Mouse (Mus musculus) MEL (cell line): ENCODE data around the gene Wdr90. TPM values are rescaled to one million over a fixed set of nuclear protein-coding genes. Genes with fewer than 3 reads are reported as not detected.
A peak's percentile ranks its signal among the peaks of the same experiment; 100 is the strongest.

Experiments used
- DNase-seq: peaks from one replicate; pipeline ENCODE4 v3.0.0; 2011; ENCODE audit warnings: low read depth, low spot score
- H3K27ac ChIP-seq: 2 replicates; pipeline ENCODE4 v1.5.1; 2012; ENCODE audit warnings: low read depth, mild to moderate bottlenecking, control low read depth, low read length, moderate library complexity; ENCODE audit not compliant: control insufficient read depth
- H3K27me3 ChIP-seq, 2 experiments: fragments of 150-350 bp in 1 of 2; sonication (generic) in 1 of 2; 2 replicates each; pipeline ENCODE4 v1.6.1; 2012; ENCODE audit warnings: low read length in 2 of 2, mild to moderate bottlenecking in 2 of 2, improper control_type of control experiment in 1 of 2, moderate library complexity in 1 of 2; ENCODE audit not compliant: insufficient read depth in 2 of 2, control insufficient read depth in 1 of 2
- H3K36me3 ChIP-seq, 2 experiments: 2 replicates each; pipeline ENCODE4 v1.6.1; 2012 to 2014; ENCODE audit warnings: low read length in 2 of 2, improper control_type of control experiment in 1 of 2, inconsistent platforms in 1 of 2, mild to moderate bottlenecking in 1 of 2; ENCODE audit not compliant: insufficient read depth in 2 of 2, control insufficient read depth in 1 of 2
- H3K4me1 ChIP-seq, 2 experiments: fragments of 150-350 bp in 1 of 2; sonication (generic) in 1 of 2; 2 replicates each; pipeline ENCODE4 v1.6.1; 2012; ENCODE audit warnings: low read length in 2 of 2, improper control_type of control experiment in 1 of 2, mild to moderate bottlenecking in 1 of 2; ENCODE audit not compliant: insufficient read depth in 2 of 2, control insufficient read depth in 1 of 2
- H3K4me3 ChIP-seq, 2 experiments: fragments of 150-350 bp in 1 of 2; sonication (generic) in 1 of 2; 2 replicates each; pipeline ENCODE4 v1.5.1; 2012; ENCODE audit warnings: low read depth in 2 of 2, low read length in 2 of 2, mild to moderate bottlenecking in 2 of 2, moderate library complexity in 2 of 2, control low read depth in 1 of 2, improper control_type of control experiment in 1 of 2; ENCODE audit not compliant: control insufficient read depth in 1 of 2, insufficient read depth in 1 of 2
- H3K79me2 ChIP-seq: 2 replicates; pipeline ENCODE4 v1.6.1; 2012; ENCODE audit warnings: mild to moderate bottlenecking, low read length, moderate library complexity; ENCODE audit not compliant: control insufficient read depth, poor library complexity, insufficient read depth
- H3K9ac ChIP-seq: 2 replicates; pipeline ENCODE4 v1.6.1; 2012; ENCODE audit warnings: low read depth, mild to moderate bottlenecking, control low read depth, low read length, moderate library complexity; ENCODE audit not compliant: control insufficient read depth, poor library complexity, severe bottlenecking
- H3K9me3 ChIP-seq: fragments of 150-350 bp; sonication (generic); replicated peaks from 2 replicates; pipeline ENCODE4 v1.6.1; 2012; ENCODE audit warnings: mild to moderate bottlenecking, low read length, improper control_type of control experiment, moderate library complexity; ENCODE audit not compliant: insufficient read depth
- CHD1 ChIP-seq: IDR thresholded peaks from 2 replicates; pipeline ENCODE4 v1.6.1; 2012; ENCODE audit warnings: low read depth, mild to moderate bottlenecking, inconsistent platforms, low read length, improper control_type of control experiment
- CHD2 ChIP-seq: IDR thresholded peaks from 2 replicates; pipeline ENCODE4 v1.6.1; 2011; ENCODE audit warnings: low read length, improper control_type of control experiment
- CTCF ChIP-seq, 3 experiments: IDR thresholded peaks in 2 of 3; conservative IDR thresholded peaks in 1 of 3; 2 replicates each; pipeline ENCODE4 v1.5.1; 2011 to 2012; ENCODE audit warnings: low read length in 3 of 3, low read depth in 2 of 3, mild to moderate bottlenecking in 2 of 3, improper control_type of control experiment in 1 of 3, inconsistent platforms in 1 of 3, mixed read lengths in 1 of 3, moderate library complexity in 1 of 3; ENCODE audit not compliant: control insufficient read depth in 1 of 3, insufficient read depth in 1 of 3, poor library complexity in 1 of 3, severe bottlenecking in 1 of 3
- ELF1 ChIP-seq: IDR thresholded peaks from 2 replicates; pipeline ENCODE4 v1.6.1; 2014; ENCODE audit warnings: low read depth, mild to moderate bottlenecking, inconsistent platforms, low read length, improper control_type of control experiment, moderate library complexity
- HCFC1 ChIP-seq: IDR thresholded peaks from 2 replicates; pipeline ENCODE4 v1.6.1; 2012; ENCODE audit warnings: low read depth, mild to moderate bottlenecking, inconsistent platforms, low read length, improper control_type of control experiment, moderate library complexity
- KAT2A ChIP-seq: conservative IDR thresholded peaks from 2 replicates; pipeline ENCODE4 v1.6.1; 2012; ENCODE audit warnings: low read depth, low read length, improper control_type of control experiment, inconsistent platforms
- MAZ ChIP-seq: IDR thresholded peaks from 2 replicates; pipeline ENCODE4 v1.6.1; 2012; ENCODE audit warnings: low read depth, mild to moderate bottlenecking, inconsistent platforms, low read length, improper control_type of control experiment
- MXI1 ChIP-seq: IDR thresholded peaks from 2 replicates; pipeline ENCODE4 v1.6.1; 2011; ENCODE audit warnings: mild to moderate bottlenecking, low read depth, low read length, improper control_type of control experiment
- NELFE ChIP-seq: IDR thresholded peaks from 2 replicates; pipeline ENCODE4 v1.6.1; 2011; ENCODE audit warnings: low read depth, low read length, improper control_type of control experiment
- POLR2A ChIP-seq, 2 experiments: IDR thresholded peaks; 2 replicates each; pipeline ENCODE4 v1.6.1; 2011 to 2012; ENCODE audit warnings: low read length in 2 of 2, mild to moderate bottlenecking in 2 of 2, control low read depth in 1 of 2, improper control_type of control experiment in 1 of 2, low read depth in 1 of 2, moderate library complexity in 1 of 2; ENCODE audit not compliant: control insufficient read depth in 1 of 2, insufficient read depth in 1 of 2, poor library complexity in 1 of 2
- POLR2AphosphoS2 ChIP-seq: IDR thresholded peaks from 2 replicates; pipeline ENCODE4 v1.6.1; 2011; ENCODE audit warnings: low read length, improper control_type of control experiment
- POLR2AphosphoS5 ChIP-seq: IDR thresholded peaks from 2 replicates; pipeline ENCODE4 v1.6.1; 2012; ENCODE audit warnings: low read depth, borderline replicate concordance, mild to moderate bottlenecking, inconsistent platforms, low read length, moderate library complexity, mixed read lengths
- RAD21 ChIP-seq: IDR thresholded peaks from 2 replicates; pipeline ENCODE4 v1.6.1; 2011; ENCODE audit warnings: mild to moderate bottlenecking, low read depth, low read length, improper control_type of control experiment
- RCOR1 ChIP-seq: IDR thresholded peaks from 2 replicates; pipeline ENCODE4 v1.6.1; 2012; ENCODE audit warnings: low read depth, mild to moderate bottlenecking, inconsistent platforms, low read length, improper control_type of control experiment
- SIN3A ChIP-seq: IDR thresholded peaks from 2 replicates; pipeline ENCODE4 v1.6.1; 2012; ENCODE audit warnings: low read length, improper control_type of control experiment, inconsistent platforms
- SMC3 ChIP-seq: IDR thresholded peaks from 2 replicates; pipeline ENCODE4 v1.6.1; 2011; ENCODE audit warnings: low read depth, low read length, improper control_type of control experiment
- TBP ChIP-seq: IDR thresholded peaks from 2 replicates; pipeline ENCODE4 v1.8.0; 2011; ENCODE audit warnings: low read depth, low read length, improper control_type of control experiment
- TCF12 ChIP-seq: IDR thresholded peaks from 2 replicates; pipeline ENCODE4 v1.6.1; 2014; ENCODE audit warnings: low read depth, mild to moderate bottlenecking, inconsistent platforms, low read length, improper control_type of control experiment, moderate library complexity
- UBTF ChIP-seq: IDR thresholded peaks from 2 replicates; pipeline ENCODE4 v1.6.1; 2012; ENCODE audit warnings: low read depth, mild to moderate bottlenecking, inconsistent platforms, low read length, improper control_type of control experiment, moderate library complexity, borderline replicate concordance; ENCODE audit not compliant: insufficient read depth
- USF2 ChIP-seq, 2 experiments: IDR thresholded peaks; 2 replicates each; pipeline ENCODE4 v1.6.1; 2011 to 2012; ENCODE audit warnings: improper control_type of control experiment in 2 of 2, low read length in 2 of 2, borderline replicate concordance in 1 of 2, inconsistent platforms in 1 of 2, low read depth in 1 of 2, mild to moderate bottlenecking in 1 of 2; ENCODE audit not compliant: insufficient read depth in 1 of 2
- ZKSCAN1 ChIP-seq: IDR thresholded peaks from 2 replicates; pipeline ENCODE4 v1.6.1; 2012; ENCODE audit warnings: low read depth, mild to moderate bottlenecking, inconsistent platforms, low read length, improper control_type of control experiment, moderate library complexity
- ZMIZ1 ChIP-seq: IDR thresholded peaks from 2 replicates; pipeline ENCODE4 v1.6.1; 2012; ENCODE audit warnings: low read depth, mild to moderate bottlenecking, inconsistent platforms, low read length, improper control_type of control experiment, moderate library complexity
- polyA plus RNA-seq, 2 experiments: library from polyadenylated mRNA; stranded (reverse) in 1 of 2; unstranded in 1 of 2; fragments of >175 nt in 1 of 2; fragments of >200 nt in 1 of 2; gene quantifications; 2 replicates each; pipeline versions ENCODE4 v1.2.1 to v1.2.4; 2012; ENCODE audit warnings: low replicate concordance in 2 of 2, low read depth in 1 of 2; ENCODE audit not compliant: insufficient read length in 2 of 2, insufficient read depth in 1 of 2, missing spikeins in 1 of 2
- total RNA-seq: library from RNA; depleted of rRNA; stranded (reverse); fragments of 300-350 nt; gene quantifications from 2 replicates; pipeline ENCODE4 v1.2.3, GENCODE M21; 2012

Gene Wdr90
- total and polyA plus RNA-seq, 3 experiments = 23.7 to 44.5 TPM; not detected in 1

DNA sequence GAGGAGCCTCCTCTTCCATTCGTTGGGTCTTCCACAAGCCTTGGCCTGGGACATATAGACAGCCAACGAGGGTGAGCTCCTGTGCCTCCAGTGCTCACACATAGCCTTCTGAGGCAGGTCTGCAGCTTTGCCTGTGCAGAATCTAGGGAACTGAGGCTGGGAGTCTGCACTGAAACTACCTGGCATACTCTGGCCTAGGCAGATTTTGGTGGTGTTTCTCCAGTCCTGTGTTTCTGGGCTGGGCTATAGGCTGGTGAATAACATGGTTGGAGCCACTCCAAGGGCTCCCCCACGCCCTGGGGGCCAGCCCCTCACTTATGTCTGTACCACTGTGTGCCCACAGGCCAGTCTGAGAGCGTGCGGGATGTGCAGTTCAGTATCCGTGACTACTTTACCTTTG lies 36.0 kb downstream of the Wdr90 start:
- Histone ChIP-seq H3K9ac (peak overlapping the region; percentile 63), H3K9me3 (no peaks in the 10 kb centered on the region), H3K4me1 (peaks cover 0 to 29% of the 10 kb centered on the region in 2 experiments; a peak in 2 of 4 replicates), H3K4me3 (peak overlapping the region; percentile 73 to 89), H3K27me3 (no peaks in the 10 kb centered on the region; a peak in 1 of 4 replicates), H3K27ac (no peak overlapping the region), H3K79me2 (peaks cover 38% of the 10 kb centered on the region), H3K36me3 (peaks cover 0 to 11% of the 10 kb centered on the region in 2 experiments; a peak in 2 of 4 replicates)
- no peak for DNase-seq
- TF ChIP-seq RCOR1 (no peak), KAT2A (no peak), MXI1 (no peak), CTCF (IDR thresholded peaks at IDR 0.05 in 2 of 3, conservative IDR thresholded peaks at IDR 0.05 in 1 of 3; ENCODE audit: control insufficient read depth in 1 of 3, insufficient read depth in 1 of 3, low read depth in 2 of 3, low read length in 3 of 3, poor library complexity in 1 of 3, severe bottlenecking in 1 of 3) (no peak), POLR2AphosphoS5 (no peak)

DNA sequence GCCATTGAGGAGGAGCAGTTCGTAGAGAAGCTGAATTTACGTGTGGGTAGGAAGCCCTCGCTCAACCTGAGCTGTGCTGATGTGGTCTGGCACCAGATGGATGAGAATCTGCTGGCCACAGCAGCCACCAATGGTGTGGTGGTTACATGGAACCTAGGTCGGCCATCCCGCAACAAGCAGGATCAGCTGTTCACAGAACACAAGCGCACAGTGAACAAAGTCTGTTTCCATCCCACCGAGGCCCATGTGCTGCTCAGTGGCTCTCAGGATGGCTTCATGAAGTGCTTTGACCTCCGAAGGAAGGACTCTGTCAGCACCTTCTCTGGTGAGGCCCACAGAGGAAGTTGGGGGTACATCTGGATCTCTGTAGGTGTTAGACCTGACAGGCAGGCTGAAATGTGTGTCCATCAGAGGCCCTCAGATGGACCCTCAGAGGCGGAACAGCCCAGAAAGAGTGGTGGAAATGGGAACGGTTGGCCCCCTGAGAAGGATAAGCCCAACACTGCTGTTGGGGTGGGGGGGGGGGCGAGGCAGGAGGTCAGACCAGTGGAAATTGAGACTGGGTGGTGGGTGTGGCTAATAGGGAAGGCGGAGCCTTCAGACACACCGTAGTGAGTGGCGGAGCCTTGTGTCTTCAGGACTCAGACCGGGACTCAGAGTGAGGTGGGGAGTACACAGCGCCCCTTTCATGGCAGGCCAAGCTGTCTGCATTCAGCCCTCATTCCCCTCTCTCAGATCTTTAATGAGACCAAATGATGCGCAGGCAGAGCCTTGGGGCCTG lies 36.7 kb downstream of the Wdr90 start:
- Histone ChIP-seq H3K36me3 (peaks cover 0 to 7% of the 10 kb centered on the region in 2 experiments; a peak in 2 of 4 replicates), H3K27ac (peak overlapping the region; percentile 40), H3K79me2 (peaks cover 32% of the 10 kb centered on the region), H3K9ac (peak overlapping the region; percentile 72), H3K9me3 (no peaks in the 10 kb centered on the region), H3K4me1 (peaks cover 0 to 21% of the 10 kb centered on the region in 2 experiments; a peak in 2 of 4 replicates), H3K4me3 (peak overlapping the region; percentile 73 to 89), H3K27me3 (no peaks in the 10 kb centered on the region; a peak in 1 of 4 replicates)
- TF ChIP-seq MAZ (0 out of 2 replicates have a peak, but pooled peaks have one; percentile 34), ZKSCAN1 (no peak), NELFE (peak; percentile 32), ZMIZ1 (0 out of 2 replicates have a peak, but pooled peaks have one; percentile 26), HCFC1 (0 out of 2 replicates have a peak, but pooled peaks have one; percentile 39), MXI1 (peak; percentile 26), CHD2 (no peak), SIN3A (peak; percentile 73)
- DNase-seq = peak; percentile 81

DNA sequence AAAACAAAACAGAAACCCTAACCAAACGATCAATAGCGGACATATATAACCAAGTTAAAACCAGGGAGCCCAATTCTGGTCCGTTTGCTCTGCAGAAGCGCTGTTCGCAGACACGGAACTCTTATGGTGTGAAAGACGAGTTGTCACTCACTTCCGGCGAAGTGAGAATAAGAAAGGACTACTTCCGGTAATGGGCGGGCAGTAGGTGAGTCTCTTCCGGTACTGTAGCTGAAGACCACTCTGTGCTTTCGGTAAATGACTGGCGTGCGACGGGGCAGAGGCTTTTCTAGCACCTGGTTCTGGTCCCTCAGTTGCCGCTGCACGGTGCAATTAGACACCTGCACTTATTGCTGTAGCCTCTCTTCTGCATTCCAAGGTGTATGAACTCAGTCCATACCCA lies 37.8 kb downstream of the Wdr90 start, which contains the start of gene Wdr24:
Gene Wdr24, plus strand, starts transcription at position 176 of the 400 bp plus-strand sequence.
- no peaks in the 10 kb centered on the region; a peak in 1 of 4 replicates for H3K27me3 ChIP-seq
- H3K79me2 ChIP-seq = peaks cover 26% of the 10 kb centered on the region
- peaks cover 0 to 18% of the 10 kb centered on the region in 2 experiments; a peak in 2 of 4 replicates for H3K4me1 ChIP-seq
- peaks cover 0 to 6% of the 10 kb centered on the region in 2 experiments; a peak in 2 of 4 replicates for H3K36me3 ChIP-seq
- H3K9me3 ChIP-seq = no peaks in the 10 kb centered on the region
- peak within 1 kb of the TSS; percentile 50 for H3K27ac ChIP-seq
- peak within 1 kb of the TSS; percentile 72 for H3K9ac ChIP-seq
- DNase-seq = peak; percentile 96
- peak within 1 kb of the TSS; percentile 73 to 89 for H3K4me3 ChIP-seq
- TF ChIP-seq NELFE = peak; percentile 85
- peak; percentile 89 for TF ChIP-seq SIN3A
- no peak for TF ChIP-seq UBTF
- no peak for TF ChIP-seq USF2 (IDR thresholded peaks at IDR 0.05; ENCODE audit: borderline replicate concordance in 1 of 2, insufficient read depth in 1 of 2, low read depth in 1 of 2, low read length in 2 of 2)
- TF ChIP-seq ZMIZ1 = peak; percentile 68; the same call in 1 of the 2 replicates
- peak; percentile 76 for TF ChIP-seq POLR2AphosphoS2
- no peak for TF ChIP-seq CHD1
- TF ChIP-seq CHD2 = no peak
- no peak for TF ChIP-seq SMC3
- TF ChIP-seq MAZ = peak; percentile 27; the same call in 1 of the 2 replicates
- TF ChIP-seq TCF12 = peak; percentile 83
- peak; percentile 75 for TF ChIP-seq KAT2A
- TF ChIP-seq POLR2A (IDR thresholded peaks at IDR 0.05; ENCODE audit: control insufficient read depth in 1 of 2, insufficient read depth in 1 of 2, low read depth in 1 of 2, low read length in 2 of 2, poor library complexity in 1 of 2) = peak in 1 of 2 experiments; percentile 93; a peak in 2 of 4 replicates
- peak; percentile 97 for TF ChIP-seq TBP
- peak; percentile 96 for TF ChIP-seq HCFC1
- TF ChIP-seq ELF1 = peak; percentile 88
- no peak for TF ChIP-seq RAD21
